Mouse (Mus musculus): ENCODE measurements at regions not wholly inside any gene's neighbourhood (a gene's known extent, or its start where the extent isn't known, plus 50 kb on each side); places are given as distances from the start of the nearest gene placed in this dataset.
"Not testable (repeated sequence)": the region's sequence is repeated elsewhere in the genome, so short reads cannot be mapped to it uniquely, and the experiment has no call there.

DNA sequence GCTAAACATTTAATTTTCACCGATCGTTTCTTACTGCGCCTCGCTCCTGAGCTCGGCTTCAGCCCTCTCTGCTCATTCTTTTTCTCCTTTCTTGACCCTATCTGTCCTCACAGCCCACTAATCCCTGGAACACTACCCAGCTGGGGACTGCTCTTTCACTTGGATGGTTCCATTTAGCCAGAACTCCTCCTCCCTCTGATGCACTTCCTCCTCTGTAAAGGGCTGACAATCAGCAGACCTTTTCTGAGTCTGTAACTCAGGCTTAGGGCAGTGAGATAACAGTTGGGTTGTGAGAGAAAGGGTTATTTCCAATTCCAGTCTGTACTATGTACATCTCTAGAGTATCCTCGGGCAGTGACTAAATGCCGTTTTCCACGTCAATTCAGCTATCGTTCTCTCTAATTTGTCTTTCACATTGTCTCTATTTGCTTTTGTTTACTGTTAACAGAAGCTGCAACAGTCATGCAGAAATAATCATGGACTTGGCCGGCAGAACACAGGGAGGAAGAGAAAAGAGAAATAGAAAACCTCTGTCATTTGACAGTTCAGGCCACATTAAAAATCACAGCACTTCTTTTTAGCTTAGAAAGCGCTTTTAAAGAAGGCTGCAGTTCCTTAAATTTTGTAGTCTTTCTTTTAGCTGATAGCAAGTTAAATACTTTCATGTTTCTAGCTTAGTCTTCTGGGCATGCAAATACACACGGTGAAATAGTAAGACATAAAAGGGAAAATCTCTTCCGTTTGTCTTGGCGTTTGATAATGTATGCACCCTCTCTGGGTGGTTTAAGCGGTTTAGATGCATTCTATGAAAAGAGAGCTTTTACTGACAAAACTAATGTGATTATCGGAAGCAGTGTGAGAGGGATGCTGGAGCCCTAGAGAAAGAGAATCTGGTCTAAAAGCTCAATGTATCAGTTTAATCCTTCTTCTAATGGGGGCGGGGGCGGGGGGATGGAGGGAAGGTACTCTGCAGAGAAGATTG is 94.7 kb upstream of the Fam181b start:
- Histone ChIP-seq H3K9me3 (replicated peaks) (no peaks in the 10 kb centered on the region), H3K4me1 (peaks cover 17% of the 10 kb centered on the region), H3K4me2 (peak overlapping the region; percentile 55), H3K27ac (peak overlapping the region; percentile 57), H3K27me3 (0 out of 2 replicates have a peak, but pooled peaks cover 5% of the 10 kb centered on the region), H3K9ac (peak overlapping the region; percentile 43; the same call in 1 of the 2 replicates), H3K36me3 (ENCODE audit: poor library complexity, severe bottlenecking) (no peaks in the 10 kb centered on the region), H3K4me3 (peak overlapping the region; percentile 18)
- WGBS: under 1% methylated on average over 18 of the region's 18 CpGs
- peak; percentile 93 for ATAC-seq

DNA sequence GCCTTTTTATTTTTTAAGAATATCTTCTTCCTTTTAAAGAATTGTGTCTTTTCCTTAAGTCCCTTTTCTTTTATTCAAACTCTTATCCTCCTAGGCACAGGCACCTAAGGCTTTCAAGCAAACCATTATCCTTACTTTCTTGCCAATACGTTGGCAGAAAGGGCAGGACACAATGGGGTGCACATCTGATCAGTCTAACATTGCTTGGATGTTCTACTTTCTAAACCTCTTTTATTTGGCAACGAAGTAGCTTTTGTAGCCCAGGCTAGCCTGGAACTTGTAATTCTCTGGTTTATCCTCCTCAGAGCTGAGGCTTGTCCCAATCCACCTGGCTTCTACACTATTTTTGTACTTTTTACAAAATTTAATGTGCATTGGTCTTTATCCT is 94.0 kb upstream of the Fam181b start:
- Histone ChIP-seq H3K36me3 (ENCODE audit: poor library complexity, severe bottlenecking) (no peaks in the 10 kb centered on the region), H3K9me3 (replicated peaks) (no peaks in the 10 kb centered on the region), H3K4me1 (peaks cover 17% of the 10 kb centered on the region), H3K9ac (no peak overlapping the region), H3K4me2 (peak overlapping the region; percentile 55; the same call in 1 of the 2 replicates), H3K4me3 (no peak overlapping the region), H3K27ac (no peak overlapping the region), H3K27me3 (0 out of 2 replicates have a peak, but pooled peaks cover 5% of the 10 kb centered on the region)
- ATAC-seq: no peak
- WGBS: 12% methylated on average over 2 of the region's 2 CpGs

DNA sequence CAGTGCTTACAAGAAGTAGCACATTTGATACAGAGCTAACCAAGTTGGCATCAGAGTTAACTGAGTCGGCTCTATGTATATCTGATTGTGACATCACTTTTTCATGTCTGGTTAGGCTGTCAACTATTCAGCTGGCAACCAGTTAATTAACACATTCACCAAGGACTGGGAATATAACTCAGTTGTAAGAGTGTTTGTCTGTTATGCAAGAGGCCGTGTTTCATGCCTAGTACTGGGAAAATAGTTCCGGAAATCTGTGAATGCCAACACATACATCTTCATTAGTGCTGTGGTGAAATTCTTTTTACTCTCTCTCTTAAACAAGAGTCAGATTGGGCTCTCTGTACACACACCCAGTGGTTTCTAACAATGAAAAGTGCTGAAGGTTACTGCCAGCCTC is 80.8 kb upstream of the Fam181b start:
- no peak overlapping the region for H3K4me3 ChIP-seq
- H3K4me2 ChIP-seq: no peak overlapping the region
- H3K36me3 ChIP-seq (ENCODE audit: poor library complexity, severe bottlenecking): no peaks in the 10 kb centered on the region
- no peak overlapping the region for H3K27ac ChIP-seq
- no peak overlapping the region for H3K9ac ChIP-seq
- 89% methylated on average over 3 of the region's 3 CpGs for WGBS
- no peaks in the 10 kb centered on the region for H3K27me3 ChIP-seq
- no peaks in the 10 kb centered on the region for H3K9me3 ChIP-seq (replicated peaks)
- ATAC-seq: no peak
- no peaks in the 10 kb centered on the region for H3K4me1 ChIP-seq

DNA sequence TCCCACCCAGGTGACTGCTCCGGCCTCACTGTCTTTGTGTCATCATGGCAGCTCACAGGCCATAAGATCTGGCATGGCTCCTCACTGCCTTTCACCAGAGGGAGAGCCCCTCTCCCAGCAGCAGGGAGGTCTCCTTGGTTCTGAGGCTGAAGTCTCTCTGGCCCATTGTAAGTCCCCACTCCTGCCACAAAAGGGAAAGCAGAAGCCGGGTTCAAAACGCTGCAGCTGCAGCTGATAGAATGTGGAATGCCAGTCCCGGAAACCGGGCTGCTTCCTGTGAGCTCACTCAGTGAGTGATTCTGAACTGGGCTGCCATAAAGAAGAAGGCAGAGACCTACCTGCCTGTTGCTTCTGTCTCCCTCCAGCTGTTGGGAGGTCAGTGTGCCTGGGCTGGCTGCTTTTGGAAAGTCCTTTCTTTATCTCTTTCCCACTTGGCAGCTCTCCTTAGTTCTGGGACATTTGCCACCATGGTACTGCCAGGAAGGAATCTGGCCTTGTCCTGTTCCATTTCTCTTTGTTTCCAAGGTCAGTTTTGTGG is 72.9 kb upstream of the Fam181b start:
- H3K27ac ChIP-seq: not testable (repeated sequence)
- 28% methylated on average over 5 of the region's 5 CpGs for WGBS

DNA sequence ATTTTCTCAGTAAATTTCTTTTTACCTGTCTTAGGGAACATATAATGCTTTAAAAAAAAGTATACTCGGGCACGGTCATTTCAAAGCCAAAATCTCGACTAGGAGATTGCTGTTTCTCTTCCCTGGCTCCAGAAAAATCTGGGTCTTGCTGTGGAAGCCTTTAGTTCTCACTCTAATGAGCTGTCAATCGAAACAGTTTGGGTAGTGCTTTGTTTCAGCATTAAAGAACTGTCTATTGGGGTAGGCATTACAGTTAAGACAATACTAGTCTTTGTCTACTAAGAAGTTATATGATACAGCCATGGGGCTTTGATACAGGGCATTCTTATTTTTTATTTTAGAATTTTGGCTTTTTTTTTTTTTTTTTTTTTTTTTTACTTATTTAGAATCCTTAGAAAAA is 71.9 kb upstream of the Fam181b start:
- Histone ChIP-seq H3K4me2 (no peak overlapping the region), H3K9ac (no peak overlapping the region), H3K4me1 (peaks cover 13% of the 10 kb centered on the region), H3K27ac (peak overlapping the region; percentile 51; the same call in 1 of the 2 replicates), H3K4me3 (no peak overlapping the region), H3K9me3 (replicated peaks) (no peaks in the 10 kb centered on the region), H3K27me3 (no peaks in the 10 kb centered on the region), H3K36me3 (ENCODE audit: poor library complexity, severe bottlenecking) (no peaks in the 10 kb centered on the region)
- ATAC-seq: 0 out of 2 replicates have a peak, but pooled peaks have one; percentile 29
- WGBS: 15% methylated on average over 4 of the region's 4 CpGs

More for the DNA sequence above, 72.9 kb upstream of the Fam181b start:
- H3K36me3 ChIP-seq (ENCODE audit: poor library complexity, severe bottlenecking); H3K9me3 ChIP-seq (replicated peaks); H3K9ac ChIP-seq; H3K4me3 ChIP-seq; H3K27me3 ChIP-seq; H3K4me2 ChIP-seq: not testable (repeated sequence)
- ATAC-seq: peak; percentile 73
- H3K4me1 ChIP-seq: peaks cover 13% of the 10 kb centered on the region

DNA sequence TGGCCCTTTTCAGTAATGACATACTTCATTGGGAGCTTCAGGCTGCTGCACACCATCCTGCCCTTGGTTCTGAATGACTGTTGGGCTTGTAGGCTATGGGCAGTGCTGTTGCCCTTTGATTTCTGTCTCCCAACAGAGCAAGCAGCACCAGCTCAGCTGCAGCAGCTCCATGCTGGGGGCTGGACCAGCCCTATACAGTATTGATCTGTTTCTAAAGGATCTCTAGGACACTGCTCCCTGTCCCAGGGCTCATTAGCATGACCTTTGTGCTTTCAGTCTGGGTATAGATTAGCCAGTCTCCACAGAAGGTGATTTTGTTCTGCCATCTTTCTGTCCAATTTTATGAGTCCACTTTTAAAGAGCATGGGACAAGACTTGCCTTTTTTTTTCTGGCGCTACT is 60.3 kb upstream of the Fam181b start:
- no peak overlapping the region for H3K4me2 ChIP-seq
- no peaks in the 10 kb centered on the region for H3K36me3 ChIP-seq (ENCODE audit: poor library complexity, severe bottlenecking)
- peaks cover 8% of the 10 kb centered on the region for H3K4me1 ChIP-seq
- no peak overlapping the region for H3K9ac ChIP-seq
- H3K9me3 ChIP-seq (replicated peaks): no peaks in the 10 kb centered on the region
- no peak for ATAC-seq
- H3K4me3 ChIP-seq: no peak overlapping the region
- H3K27me3 ChIP-seq: no peaks in the 10 kb centered on the region
- H3K27ac ChIP-seq: no peak overlapping the region
- 90% methylated on average over 1 of the region's 1 CpGs for WGBS

DNA sequence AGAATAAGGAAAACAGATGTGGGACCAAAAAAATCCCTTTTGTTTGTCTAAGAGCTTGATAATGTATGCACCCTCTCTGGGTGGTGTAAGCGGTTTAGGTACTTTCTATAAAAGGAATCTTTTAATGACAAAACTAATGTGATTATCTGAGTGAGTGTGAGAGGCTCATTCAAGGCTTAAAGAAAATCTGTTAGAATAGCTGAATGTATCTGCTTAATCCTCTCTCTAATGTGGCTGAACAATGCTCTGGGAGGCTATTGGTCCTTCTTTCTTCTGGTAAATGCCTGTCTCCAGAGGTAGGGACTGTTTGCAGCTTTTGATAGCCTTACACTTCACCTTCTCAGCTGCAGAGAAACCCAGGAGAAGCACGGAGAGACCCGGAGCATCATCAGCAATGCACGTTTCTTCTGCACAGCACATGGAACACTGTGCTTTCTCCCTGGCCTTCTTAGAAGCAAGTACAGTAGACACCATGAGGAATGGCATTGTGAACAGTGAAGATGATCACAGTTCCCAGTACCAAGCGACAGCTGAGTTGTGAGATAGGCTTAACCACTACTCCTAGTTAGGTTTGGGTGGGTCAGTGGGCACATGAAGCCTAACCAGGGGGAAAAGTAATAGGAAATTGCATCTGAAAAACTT is 56.1 kb upstream of the Fam181b start:
- Histone ChIP-seq H3K4me2 (no peak overlapping the region), H3K4me3 (no peak overlapping the region), H3K27ac (no peak overlapping the region), H3K27me3 (no peaks in the 10 kb centered on the region), H3K36me3 (ENCODE audit: poor library complexity, severe bottlenecking) (no peaks in the 10 kb centered on the region), H3K9ac (no peak overlapping the region), H3K9me3 (replicated peaks) (no peaks in the 10 kb centered on the region), H3K4me1 (peaks cover 8% of the 10 kb centered on the region)
- ATAC-seq: no peak
- 12% methylated on average over 5 of the region's 5 CpGs for WGBS

DNA sequence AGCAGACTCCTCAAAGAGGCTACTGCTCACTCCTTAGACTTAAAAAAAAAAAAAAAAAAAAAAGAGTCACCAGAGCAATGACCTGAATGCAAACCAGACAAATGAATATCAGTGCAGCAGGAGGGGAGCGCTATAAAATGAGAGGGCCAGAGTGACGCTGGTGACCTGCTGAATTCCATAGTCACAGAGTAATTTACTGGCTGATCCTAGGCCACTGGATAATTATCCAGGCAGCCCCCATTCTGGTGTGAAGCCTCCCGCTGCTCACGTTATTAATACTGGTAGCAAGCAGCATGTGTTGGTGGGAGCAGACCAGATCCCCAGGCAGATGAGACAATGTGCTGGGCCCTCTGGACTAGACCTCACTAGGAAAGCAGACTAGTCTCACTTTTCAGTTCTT is 53.4 kb upstream of the Fam181b start:
- H3K4me1 ChIP-seq: peaks cover 8% of the 10 kb centered on the region
- H3K4me3 ChIP-seq: no peak overlapping the region
- H3K27me3 ChIP-seq: no peaks in the 10 kb centered on the region
- H3K27ac ChIP-seq: no peak overlapping the region
- H3K36me3 ChIP-seq (ENCODE audit: poor library complexity, severe bottlenecking): no peaks in the 10 kb centered on the region
- no peak overlapping the region for H3K9ac ChIP-seq
- 24% methylated on average over 4 of the region's 4 CpGs for WGBS
- no peak overlapping the region for H3K4me2 ChIP-seq
- ATAC-seq: no peak
- no peaks in the 10 kb centered on the region for H3K9me3 ChIP-seq (replicated peaks)

Measured in forebrain, embryonic 13.5 days (tissue).